Mouse (Mus musculus) heart, adult 2 months (tissue): ENCODE measurements at regions not wholly inside any gene's neighbourhood (a gene's known extent, or its start where the extent isn't known, plus 50 kb on each side); places are given as distances from the start of the nearest gene placed in this dataset.
"Not testable (repeated sequence)": the region's sequence is repeated elsewhere in the genome, so short reads cannot be mapped to it uniquely, and the experiment has no call there.

ENCODE experiments used
- DNase-seq, 2 experiments: peaks; one replicate each; pipeline ENCODE4 v3.0.0; 2021
- H3K27ac ChIP-seq: fragments of 200-600 bp; 2 replicates; pipeline ENCODE4 v1.8.1; 2022
- H3K27me3 ChIP-seq: fragments of 200-500 bp; 2 replicates; pipeline ENCODE4 v1.6.1; 2012; ENCODE audit warnings: mild to moderate bottlenecking, low read length, inconsistent platforms, mixed read lengths; ENCODE audit not compliant: control insufficient read depth, insufficient read depth
- H3K36me3 ChIP-seq: fragments of 200-500 bp; 2 replicates; pipeline ENCODE4 v1.6.1; 2012; ENCODE audit warnings: low read length, inconsistent platforms; ENCODE audit not compliant: control insufficient read depth, insufficient read depth
- H3K4me1 ChIP-seq: fragments of 200-500 bp; 2 replicates; pipeline ENCODE4 v1.6.1; 2011; ENCODE audit warnings: low read length; ENCODE audit not compliant: control insufficient read depth, insufficient read depth
- H3K4me3 ChIP-seq: fragments of 200-600 bp; 2 replicates; pipeline ENCODE4 v1.8.1; 2022
- H3K79me2 ChIP-seq: fragments of 200-500 bp; replicated peaks from 2 replicates; pipeline ENCODE4 v1.6.1; 2012; ENCODE audit warnings: mild to moderate bottlenecking, inconsistent platforms, low read length, moderate library complexity, mixed read lengths; ENCODE audit not compliant: control insufficient read depth, insufficient read depth
- H3K9ac ChIP-seq: fragments of 200-500 bp; 2 replicates; pipeline ENCODE4 v1.6.1; 2012; ENCODE audit warnings: low read depth, mild to moderate bottlenecking, control low read depth, inconsistent platforms, low read length, mixed read lengths
- CTCF ChIP-seq: fragments of 200-600 bp; IDR thresholded peaks from 2 replicates; pipeline ENCODE4 v1.8.1; 2022; ENCODE audit warnings: antibody characterized with exemption, mild to moderate bottlenecking, moderate library complexity
- EP300 ChIP-seq: fragments of 200-500 bp; IDR thresholded peaks from 2 replicates; pipeline ENCODE4 v1.6.1; 2011; ENCODE audit warnings: low read depth, low read length, control low read depth; ENCODE audit not compliant: insufficient read depth
- POLR2A ChIP-seq: fragments of 200-500 bp; IDR thresholded peaks from 2 replicates; pipeline ENCODE4 v1.6.1; 2011; ENCODE audit warnings: mild to moderate bottlenecking, low read depth, low read length, control low read depth; ENCODE audit not compliant: insufficient read depth
- WGBS: fragments of 180-500 bp; shearing (Covaris S2); methylation state at CpG from one replicate; pipeline ENCODE4 v1.1.7; 2018; 5-methylcytosine and 5-hydroxymethylcytosine counted together
- intact Hi-C: fragments of 180-260 bp; cut with DNase I; formaldehyde crosslinking; loops from one replicate; pipeline ENCODE4 v1.15.1; 2025

- H3K79me2 ChIP-seq = no peaks in the 10 kb centered on the region
- 77% methylated on average over 10 of the region's 10 CpGs for WGBS
- no peak overlapping the region for H3K9ac ChIP-seq
- H3K4me1 ChIP-seq = peaks cover 2% of the 10 kb centered on the region
- intact Hi-C loops = no loop called here
- no peak overlapping the region for H3K27ac ChIP-seq
- H3K27me3 ChIP-seq = no peaks in the 10 kb centered on the region
- peak; percentile 21 to 31 for DNase-seq
- H3K4me3 ChIP-seq = no peak overlapping the region
- no peaks in the 10 kb centered on the region for H3K36me3 ChIP-seq
- TF ChIP-seq CTCF = no peak
- TF ChIP-seq EP300 = no peak
- no peak for TF ChIP-seq POLR2A
Measured at GRCm38 (mm10) chr3:69669541-69669940, 52.2 kb upstream of the Nmd3 start.

GRCm38 (mm10) chr3:69667820-69668219 is 54.0 kb upstream of the Nmd3 start:
- Histone ChIP-seq H3K79me2 (no peaks in the 10 kb centered on the region), H3K4me1 (no peaks in the 10 kb centered on the region), H3K27me3 (no peaks in the 10 kb centered on the region), H3K36me3 (no peaks in the 10 kb centered on the region), H3K4me3 (no peak overlapping the region), H3K9ac (no peak overlapping the region), H3K27ac (no peak overlapping the region)
- DNase-seq = no peak
- WGBS = 82% methylated on average over 7 of the region's 7 CpGs
- intact Hi-C loops = no loop called here
- TF ChIP-seq CTCF = no peak
- no peak for TF ChIP-seq EP300
- TF ChIP-seq POLR2A = no peak

DNA sequence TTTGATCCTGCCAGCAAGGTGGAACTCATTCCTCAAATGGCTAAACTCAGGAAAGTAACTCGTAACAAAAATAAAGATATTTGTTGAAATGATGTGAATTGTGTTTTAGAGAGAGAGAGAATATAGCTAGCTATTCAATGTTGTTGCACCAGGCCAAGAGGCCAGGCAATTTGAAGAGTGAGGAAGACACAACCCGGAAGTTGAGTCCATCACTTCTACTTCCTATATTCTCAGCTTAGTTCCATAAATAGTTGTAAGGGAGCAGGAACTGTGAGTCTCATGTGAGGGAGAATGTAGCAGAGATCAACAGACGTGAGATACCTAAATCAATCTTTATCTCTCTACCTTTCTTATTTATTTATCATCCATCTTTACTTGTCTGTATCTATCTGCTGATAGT is 54.4 kb upstream of the Nmd3 start:
- Histone ChIP-seq H3K79me2 (no peaks in the 10 kb centered on the region), H3K27ac (no peak overlapping the region), H3K4me1 (no peaks in the 10 kb centered on the region), H3K36me3 (no peaks in the 10 kb centered on the region), H3K9ac (no peak overlapping the region), H3K27me3 (no peaks in the 10 kb centered on the region), H3K4me3 (no peak overlapping the region)
- TF ChIP-seq POLR2A = no peak
- no peak for DNase-seq
- WGBS = 62% methylated on average over 3 of the region's 3 CpGs
- intact Hi-C loops = no loop called here

DNA sequence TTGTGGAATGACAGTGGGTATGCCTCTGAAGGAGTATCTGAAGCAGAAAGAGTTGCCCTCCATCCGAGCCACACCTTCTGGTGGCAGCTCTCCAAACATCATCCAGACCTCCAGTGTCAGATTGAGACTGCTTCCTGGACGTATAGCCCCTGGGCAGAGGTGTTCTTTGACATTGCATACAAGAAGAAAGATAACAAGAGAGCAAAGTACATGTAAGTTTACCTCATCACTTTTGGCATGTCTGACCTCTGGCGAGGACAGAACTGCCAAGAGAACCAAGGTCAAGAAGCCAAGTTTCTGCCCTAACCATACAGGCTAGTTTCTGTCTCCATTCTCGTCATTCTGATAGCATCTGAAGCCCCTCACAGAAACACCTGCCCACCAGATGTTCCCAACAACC is 57.5 kb upstream of the Nmd3 start:
- DNase-seq = no peak
- Histone ChIP-seq H3K79me2 (no peaks in the 10 kb centered on the region), H3K9ac (no peak overlapping the region), H3K4me3 (no peak overlapping the region), H3K4me1 (no peaks in the 10 kb centered on the region), H3K27me3 (no peaks in the 10 kb centered on the region), H3K27ac (no peak overlapping the region), H3K36me3 (no peaks in the 10 kb centered on the region)
- intact Hi-C loops = no loop called here
- 50% methylated on average over 4 of the region's 4 CpGs for WGBS
- no peak for TF ChIP-seq POLR2A
- TF ChIP-seq EP300 = no peak
- no peak for TF ChIP-seq CTCF

DNA sequence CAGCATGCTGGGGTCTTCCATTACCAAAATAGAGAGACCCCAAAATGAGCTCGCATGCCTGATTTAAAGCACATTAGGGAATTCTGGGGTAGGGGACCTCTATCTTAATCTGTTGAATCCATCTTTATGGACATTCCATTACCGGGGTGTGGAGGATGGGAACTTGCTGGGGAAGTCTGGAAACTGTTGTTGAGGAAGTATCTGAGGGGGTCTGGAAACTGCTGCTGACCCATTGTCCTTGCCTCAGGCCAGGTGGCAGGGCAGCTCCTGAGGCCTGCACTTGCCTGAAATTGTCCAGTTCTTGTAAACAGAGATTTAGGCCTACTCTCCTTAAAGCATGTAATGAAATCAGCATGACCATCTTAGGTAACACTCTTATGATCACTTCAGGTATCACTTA is 59.4 kb upstream of the B3galnt1 start:
- Histone ChIP-seq H3K36me3 (no peaks in the 10 kb centered on the region), H3K9ac (no peak overlapping the region), H3K4me3 (no peak overlapping the region), H3K4me1 (no peaks in the 10 kb centered on the region), H3K27me3 (no peaks in the 10 kb centered on the region), H3K27ac (peak overlapping the region; percentile 59), H3K79me2 (no peaks in the 10 kb centered on the region)
- TF ChIP-seq EP300 (no peak), CTCF (no peak), POLR2A (no peak)
- DNase-seq = no peak
- 77% methylated on average over 2 of the region's 2 CpGs for WGBS
- intact Hi-C loops = no loop called here

DNA sequence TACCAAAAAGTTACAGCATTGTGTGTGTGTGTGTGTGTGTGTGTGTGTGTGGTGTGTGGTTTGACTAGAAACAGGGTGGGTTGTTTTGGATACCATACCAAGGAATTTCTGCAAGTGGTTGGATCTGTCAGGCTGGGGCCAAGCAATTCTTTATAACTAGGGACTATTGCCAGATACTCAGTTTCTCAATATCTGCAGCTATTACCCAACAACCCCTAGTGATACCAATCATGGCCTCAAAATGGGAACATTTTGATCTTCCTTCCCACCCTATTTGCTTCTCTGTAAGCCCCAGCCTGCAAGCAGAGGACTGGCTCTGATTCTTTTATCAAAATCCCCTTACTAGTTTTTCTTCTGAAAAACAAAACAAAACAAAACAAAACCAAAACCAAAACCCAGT is 58.8 kb upstream of the B3galnt1 start:
- TF ChIP-seq POLR2A (no peak), EP300 (no peak), CTCF (no peak)
- DNase-seq = no peak
- H3K27me3 ChIP-seq = no peaks in the 10 kb centered on the region
- H3K9ac ChIP-seq = no peak overlapping the region
- intact Hi-C loops = no loop called here
- no peaks in the 10 kb centered on the region for H3K36me3 ChIP-seq
- H3K4me3 ChIP-seq = no peak overlapping the region
- H3K4me1 ChIP-seq = no peaks in the 10 kb centered on the region
- peak overlapping the region; percentile 59 for H3K27ac ChIP-seq
- H3K79me2 ChIP-seq = no peaks in the 10 kb centered on the region

GRCm38 (mm10) chr3:69655651-69656050 is 56.9 kb upstream of the B3galnt1 start:
- H3K36me3 ChIP-seq, H3K79me2 ChIP-seq, H3K4me3 ChIP-seq, intact Hi-C loops, H3K27me3 ChIP-seq, H3K9ac ChIP-seq, DNase-seq, H3K27ac ChIP-seq, H3K4me1 ChIP-seq: not testable (repeated sequence)
- WGBS = 28% methylated on average over 10 of the region's 10 CpGs
